Mouse (Mus musculus): Measurements from ENCODE around the gene Glt8d2. TPM values are rescaled to one million over a fixed set of nuclear protein-coding genes. Genes with fewer than 3 reads are reported as not detected.
A peak's percentile ranks its signal among the peaks of the same experiment; 100 is the strongest.
"Not testable (repeated sequence)": the region's sequence is repeated elsewhere in the genome, so short reads cannot be mapped to it uniquely, and the experiment has no call there.

The Glt8d2 gene
- total RNA-seq, 1 experiment from 2014 or later: not detected

- ATAC-seq (replicated peaks; ENCODE audit: insufficient number of reproducible peaks, low FRiP score, low TSS enrichment, poor library complexity, severe bottlenecking): no peak
Measured at GRCm38 (mm10) chr10:82652625-82653024, 37.8 kb downstream of the Glt8d2 start.

- ATAC-seq (replicated peaks; ENCODE audit: insufficient number of reproducible peaks, low FRiP score, low TSS enrichment, poor library complexity, severe bottlenecking): no peak
Measured at GRCm38 (mm10) chr10:82651221-82651620, 39.2 kb downstream of the Glt8d2 start.

DNA sequence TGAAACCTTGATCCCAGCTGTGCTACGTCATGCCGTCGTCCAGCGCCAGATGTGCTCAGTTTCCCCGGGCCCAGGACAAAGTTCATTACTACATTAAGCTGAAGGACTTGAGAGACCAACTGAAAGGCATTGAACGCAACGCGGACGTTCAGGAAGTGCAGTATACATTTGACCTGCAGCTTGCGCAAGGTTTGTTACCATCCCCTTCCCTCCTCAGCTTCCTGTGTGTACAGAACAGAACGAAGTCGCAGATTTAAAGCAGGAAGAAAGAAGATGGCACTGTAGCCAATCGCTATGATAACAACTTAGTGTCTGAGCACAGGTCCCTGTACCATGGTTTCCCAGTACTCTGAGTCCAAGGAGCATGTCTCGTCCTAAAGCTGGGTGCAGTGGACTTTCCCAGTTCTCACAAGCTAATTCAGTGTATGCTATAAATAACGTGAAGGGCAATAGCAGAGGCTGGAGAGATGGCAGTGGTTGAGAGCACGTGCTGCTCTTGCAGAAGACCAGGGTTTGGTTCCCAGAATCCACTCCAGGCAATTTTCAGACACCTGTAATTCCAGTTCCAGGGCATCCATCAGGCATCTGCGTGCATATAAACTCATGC is 43.1 kb downstream of the Glt8d2 start:
- peak; percentile 73 for ATAC-seq (replicated peaks; ENCODE audit: insufficient number of reproducible peaks, low FRiP score, low TSS enrichment, poor library complexity, severe bottlenecking)

- ATAC-seq (replicated peaks; ENCODE audit: insufficient number of reproducible peaks, low FRiP score, low TSS enrichment, poor library complexity, severe bottlenecking): no peak
Measured at GRCm38 (mm10) chr10:82646083-82646482, 44.4 kb downstream of the Glt8d2 start.

DNA sequence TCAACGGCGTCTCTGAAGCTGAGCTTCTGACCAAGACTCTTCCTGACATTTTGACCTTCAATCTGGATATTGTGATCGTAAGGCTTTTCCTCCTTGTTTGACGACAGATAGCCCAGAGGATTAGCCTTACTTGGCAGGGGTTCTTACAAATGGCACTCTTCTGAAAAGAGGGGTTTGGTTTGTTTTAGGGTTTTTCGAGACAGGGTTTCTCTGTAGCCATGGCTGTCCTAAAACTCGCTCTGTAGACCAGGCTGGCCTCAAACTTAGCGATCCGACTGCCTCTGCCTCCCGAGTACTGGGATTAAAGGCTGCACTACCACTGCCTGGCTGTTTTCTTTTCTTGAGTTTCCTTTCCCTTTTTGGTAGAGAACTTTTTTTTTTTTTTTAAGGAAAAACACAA is 49.0 kb downstream of the Glt8d2 start:
- no peak for ATAC-seq (replicated peaks; ENCODE audit: insufficient number of reproducible peaks, low FRiP score, low TSS enrichment, poor library complexity, severe bottlenecking)

- no peak for ATAC-seq (replicated peaks; ENCODE audit: insufficient number of reproducible peaks, low FRiP score, low TSS enrichment, poor library complexity, severe bottlenecking)
Measured at GRCm38 (mm10) chr10:82639032-82639698, 51.3 kb downstream of the Glt8d2 start.

DNA sequence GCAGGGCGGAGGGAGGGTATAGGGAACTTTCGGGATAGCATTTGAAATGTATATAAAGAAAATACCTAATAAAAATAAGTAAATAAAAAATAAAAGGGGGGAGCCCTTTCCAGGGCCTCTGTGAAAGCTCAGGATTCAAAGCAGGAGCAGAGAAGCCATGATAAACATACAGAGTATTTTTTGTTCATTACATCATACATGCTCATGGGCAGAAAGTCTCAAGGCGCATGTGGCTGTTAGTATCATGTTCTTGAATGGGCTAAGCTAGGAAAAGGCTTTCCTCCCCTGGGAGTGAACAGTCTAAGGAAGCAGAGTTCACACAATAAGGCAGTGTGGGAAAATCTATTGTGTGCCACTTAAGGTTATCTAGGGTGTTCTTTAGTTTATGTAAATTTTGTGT is 54.1 kb downstream of the Glt8d2 start:
- no peak for ATAC-seq (replicated peaks; ENCODE audit: insufficient number of reproducible peaks, low FRiP score, low TSS enrichment, poor library complexity, severe bottlenecking)

DNA sequence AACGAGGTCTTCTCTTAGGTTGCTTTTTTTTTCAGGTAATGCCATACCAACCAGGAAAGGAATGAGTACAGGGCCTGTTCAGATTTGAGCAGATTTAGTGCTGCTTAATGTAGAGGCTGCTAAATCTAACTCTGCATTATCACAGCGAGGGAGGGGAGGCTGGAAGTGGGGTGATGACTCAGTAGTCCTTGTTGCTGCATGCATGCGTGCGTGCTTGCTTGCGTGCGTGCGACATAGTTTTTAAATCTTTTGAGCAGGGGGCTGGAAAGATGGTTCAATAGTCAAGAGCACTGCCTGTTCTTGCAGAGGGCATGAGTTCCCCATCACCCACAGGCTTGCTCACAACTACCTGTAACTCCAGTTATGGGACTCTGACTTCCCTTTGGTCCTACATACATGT is 56.1 kb downstream of the Glt8d2 start:
- no peak for ATAC-seq (replicated peaks; ENCODE audit: insufficient number of reproducible peaks, low FRiP score, low TSS enrichment, poor library complexity, severe bottlenecking)

GRCm38 (mm10) chr10:82632496-82633280 is 57.8 kb downstream of the Glt8d2 start:
- no peak for ATAC-seq (replicated peaks; ENCODE audit: insufficient number of reproducible peaks, low FRiP score, low TSS enrichment, poor library complexity, severe bottlenecking)

DNA sequence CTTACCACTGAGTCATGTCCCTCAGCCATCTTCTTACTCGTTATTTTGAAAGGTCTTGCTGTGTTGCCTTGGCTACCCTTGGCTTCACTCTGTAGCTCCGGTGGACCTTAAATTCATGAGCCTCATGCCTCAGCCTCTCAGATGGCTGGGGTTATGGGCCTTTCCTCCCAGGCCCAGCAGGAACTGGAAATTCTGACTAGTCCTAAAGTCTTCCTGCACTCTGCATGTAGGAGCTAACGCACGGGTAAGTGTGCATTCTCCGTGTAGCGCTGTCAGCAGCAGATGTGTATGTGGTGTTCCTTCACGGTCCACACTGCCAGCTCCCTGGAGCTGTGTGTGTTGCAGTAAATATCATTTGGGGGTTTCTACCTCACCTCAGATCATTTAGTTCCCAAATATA is 59.3 kb downstream of the Glt8d2 start:
- no peak for ATAC-seq (replicated peaks; ENCODE audit: insufficient number of reproducible peaks, low FRiP score, low TSS enrichment, poor library complexity, severe bottlenecking)

GRCm38 (mm10) chr10:82630497-82630896 is 60.0 kb downstream of the Glt8d2 start:
- no peak for ATAC-seq (replicated peaks; ENCODE audit: insufficient number of reproducible peaks, low FRiP score, low TSS enrichment, poor library complexity, severe bottlenecking)

DNA sequence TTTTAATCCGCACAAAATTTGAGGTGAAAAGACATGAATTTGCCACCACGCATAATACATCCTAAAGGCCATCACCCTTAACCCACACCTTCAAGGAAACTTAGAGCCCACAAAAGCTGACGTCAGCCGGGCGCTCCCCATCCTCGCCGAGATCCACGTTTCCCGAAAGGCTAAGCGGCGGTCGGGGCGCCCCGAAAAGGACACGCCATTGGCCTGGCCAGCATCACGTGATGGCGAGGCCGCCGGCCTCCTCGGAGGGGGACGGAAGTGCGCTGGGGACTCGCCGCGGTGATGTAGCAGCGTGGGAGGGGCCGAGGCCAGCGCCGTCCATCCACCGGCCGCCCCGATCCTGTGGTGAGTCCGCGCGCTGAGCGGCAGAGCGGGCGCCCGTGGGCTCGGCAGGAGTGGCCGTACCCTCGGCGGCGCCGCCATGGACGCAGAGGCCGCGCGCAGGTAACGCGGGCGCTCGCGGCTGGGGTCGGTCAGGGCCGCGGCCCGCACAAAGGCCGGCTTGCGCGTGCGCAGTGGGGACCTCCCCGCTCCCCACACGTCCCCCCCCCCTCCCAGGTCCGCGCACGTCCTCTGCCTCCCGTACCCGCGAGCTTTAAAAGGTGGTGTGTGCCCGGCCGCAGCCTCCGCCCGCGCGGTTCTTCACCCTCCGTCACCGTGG is 60.7 kb downstream of the Glt8d2 start, which contains the start of gene Tdg:
Tdg (plus strand) TSS at position 243 of the 670 bp plus-strand sequence.
- peak; percentile 93 for ATAC-seq (replicated peaks; ENCODE audit: insufficient number of reproducible peaks, low FRiP score, low TSS enrichment, poor library complexity, severe bottlenecking)

GRCm38 (mm10) chr10:82629111-82629585 is 61.3 kb downstream of the Glt8d2 start:
- 0 out of 2 replicates have a peak, but pooled peaks have one; percentile 1 for ATAC-seq (replicated peaks; ENCODE audit: insufficient number of reproducible peaks, low FRiP score, low TSS enrichment, poor library complexity, severe bottlenecking)

DNA sequence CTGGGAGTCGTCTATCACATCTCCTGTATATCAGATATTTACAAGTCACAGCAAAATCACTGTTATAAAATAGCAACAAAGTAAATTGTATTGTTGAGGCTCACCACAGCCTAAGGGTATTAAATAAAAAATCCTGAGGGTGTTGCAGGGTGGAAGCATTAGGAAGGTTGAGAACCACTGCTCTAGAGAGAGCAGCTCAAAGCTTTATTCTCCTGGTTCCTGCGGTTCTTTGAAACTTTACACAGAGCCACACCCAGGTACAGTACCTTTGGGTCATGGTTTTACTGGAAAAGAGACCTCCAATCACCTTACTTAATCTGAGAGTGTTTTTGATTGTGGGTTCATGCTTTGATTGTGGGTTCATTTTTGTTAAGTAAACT is 66.9 kb downstream of the Glt8d2 start:
- not testable (repeated sequence) for ATAC-seq (replicated peaks; ENCODE audit: insufficient number of reproducible peaks, low FRiP score, low TSS enrichment, poor library complexity, severe bottlenecking)

GRCm38 (mm10) chr10:82622671-82623552 is 67.5 kb downstream of the Glt8d2 start, which contains the start of gene 1190007I07Rik:
1190007I07Rik (minus strand) TSS chr10:82623228.
- ATAC-seq (replicated peaks; ENCODE audit: insufficient number of reproducible peaks, low FRiP score, low TSS enrichment, poor library complexity, severe bottlenecking): peak; percentile 81

DNA sequence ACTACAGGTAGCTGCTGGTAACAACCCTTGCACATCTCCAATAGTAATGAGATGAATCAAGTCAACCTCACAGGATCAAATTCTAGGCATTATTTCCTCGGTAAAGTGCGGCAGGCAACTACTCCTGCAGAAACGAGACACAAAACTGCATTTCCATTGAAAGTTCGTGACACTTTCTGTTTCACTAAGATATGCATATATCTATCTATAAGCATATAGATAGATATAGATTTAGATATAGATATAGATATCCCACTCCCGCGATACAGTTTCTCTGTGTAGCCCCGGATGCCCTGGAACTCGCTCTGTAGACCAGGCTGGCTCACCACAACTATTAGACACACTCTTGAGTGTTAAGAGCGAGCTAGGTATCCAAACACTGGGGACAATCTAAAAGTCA is 68.2 kb downstream of the Glt8d2 start:
- no peak for ATAC-seq (replicated peaks; ENCODE audit: insufficient number of reproducible peaks, low FRiP score, low TSS enrichment, poor library complexity, severe bottlenecking)
